Mouse (Mus musculus) midbrain, embryonic 11.5 days (tissue): Measurements from ENCODE around the gene Ndufa1. TPM values are rescaled to one million over a fixed set of nuclear protein-coding genes. Genes with fewer than 3 reads are reported as not detected.
"Not testable (repeated sequence)": the region's sequence is repeated elsewhere in the genome, so short reads cannot be mapped to it uniquely, and the experiment has no call there.

ENCODE experiments used
- ATAC-seq: fragments of 200-750 bp; cut with Nextera tagmentation; 2 replicates; pipeline ENCODE4 v1.8.0; 2017; ENCODE audit warnings: moderate TSS enrichment, moderate library complexity; ENCODE audit not compliant: low FRiP score
- DNase-seq: peaks from one replicate; pipeline ENCODE4 v3.0.0; 2015; ENCODE audit warnings: low spot score; ENCODE audit errors: missing footprints
- H3K27ac ChIP-seq: fragments of 300-500 bp; sonication (generic); 2 replicates; pipeline ENCODE4 v1.5.1; 2014; ENCODE audit warnings: low read depth, low read length
- H3K27me3 ChIP-seq: fragments of 300-500 bp; sonication (generic); 2 replicates; pipeline ENCODE4 v1.6.1; 2014; ENCODE audit warnings: mild to moderate bottlenecking, low read length, moderate library complexity, mixed read lengths; ENCODE audit not compliant: control insufficient read depth, insufficient read depth
- H3K36me3 ChIP-seq: fragments of 300-500 bp; sonication (generic); 2 replicates; pipeline ENCODE4 v1.6.1; 2014; ENCODE audit warnings: mild to moderate bottlenecking, low read length, moderate library complexity, mixed read lengths; ENCODE audit not compliant: control insufficient read depth, insufficient read depth
- H3K4me1 ChIP-seq: fragments of 300-500 bp; sonication (generic); 2 replicates; pipeline ENCODE4 v1.6.1; 2014; ENCODE audit warnings: low read length; ENCODE audit not compliant: control insufficient read depth, insufficient read depth
- H3K4me2 ChIP-seq: fragments of 300-500 bp; sonication (generic); 2 replicates; pipeline ENCODE4 v1.6.1; 2014; ENCODE audit warnings: mild to moderate bottlenecking, moderate library complexity
- H3K4me3 ChIP-seq: fragments of 300-500 bp; sonication (generic); 2 replicates; pipeline ENCODE4 v1.5.1; 2014; ENCODE audit warnings: low read depth, low read length
- H3K9ac ChIP-seq: fragments of 300-500 bp; sonication (generic); 2 replicates; pipeline ENCODE4 v1.6.1; 2014; ENCODE audit warnings: low read length
- H3K9me3 ChIP-seq: fragments of 300-500 bp; sonication (generic); 2 replicates; pipeline ENCODE4 v1.6.1; 2016; ENCODE audit warnings: low read length; ENCODE audit not compliant: control insufficient read depth
- WGBS: fragments of 180-500 bp; shearing (Covaris S2); extraction: QIAGEN DNeasy Blood & Tissue Kit; methylation state at CpG from one replicate; pipeline ENCODE4 v1.1.7; 2014; 5-methylcytosine and 5-hydroxymethylcytosine counted together
- polyA plus RNA-seq: library from polyadenylated mRNA; unstranded; fragments of >200 nt; fragmentation: Nextera tagmentation; extraction: Ambion mirVana; gene quantifications from 2 replicates; pipeline ENCODE4 v1.2.1, GENCODE M21; 2014

Gene Ndufa1
- polyA plus RNA-seq, 1 experiment from 2014 or later = 428 TPM

- DNase-seq = no peak
- H3K27me3 ChIP-seq = no peaks in the 10 kb centered on the region
- no peaks in the 10 kb centered on the region for H3K9me3 ChIP-seq
- H3K4me1 ChIP-seq = no peaks in the 10 kb centered on the region
- no peak overlapping the region for H3K4me2 ChIP-seq
- no peak for ATAC-seq
- no peak overlapping the region for H3K27ac ChIP-seq
- 75% methylated on average over 18 of the region's 18 CpGs for WGBS
- no peak overlapping the region for H3K4me3 ChIP-seq
- H3K9ac ChIP-seq = no peak overlapping the region
- H3K36me3 ChIP-seq = no peaks in the 10 kb centered on the region
These were observed 27.8 kb downstream of the Ndufa1 start for GRCm38 (mm10) chrX:37163115-37163514.

- ATAC-seq = no peak
- no peak overlapping the region for H3K27ac ChIP-seq
These were observed 29.8 kb downstream of the Ndufa1 start for GRCm38 (mm10) chrX:37161169-37161568.

GRCm38 (mm10) chrX:37157839-37158238, 33.1 kb downstream of the Ndufa1 start:
- no peak for ATAC-seq
- WGBS = 38% methylated on average over 4 of the region's 4 CpGs
- Histone ChIP-seq H3K9ac (no peak overlapping the region), H3K4me2 (no peak overlapping the region), H3K27ac (no peak overlapping the region), H3K27me3 (no peaks in the 10 kb centered on the region), H3K36me3 (no peaks in the 10 kb centered on the region), H3K9me3 (no peaks in the 10 kb centered on the region), H3K4me3 (no peak overlapping the region), H3K4me1 (no peaks in the 10 kb centered on the region)
- DNase-seq = no peak

More at GRCm38 (mm10) chrX:37161169-37161568, 29.8 kb downstream of the Ndufa1 start:
- WGBS = 76% methylated on average over 10 of the region's 10 CpGs
- Histone ChIP-seq H3K4me1 (no peaks in the 10 kb centered on the region), H3K9me3 (no peaks in the 10 kb centered on the region), H3K27me3 (no peaks in the 10 kb centered on the region), H3K4me2 (no peak overlapping the region), H3K9ac (no peak overlapping the region), H3K4me3 (no peak overlapping the region), H3K36me3 (no peaks in the 10 kb centered on the region)
- no peak for DNase-seq

DNA sequence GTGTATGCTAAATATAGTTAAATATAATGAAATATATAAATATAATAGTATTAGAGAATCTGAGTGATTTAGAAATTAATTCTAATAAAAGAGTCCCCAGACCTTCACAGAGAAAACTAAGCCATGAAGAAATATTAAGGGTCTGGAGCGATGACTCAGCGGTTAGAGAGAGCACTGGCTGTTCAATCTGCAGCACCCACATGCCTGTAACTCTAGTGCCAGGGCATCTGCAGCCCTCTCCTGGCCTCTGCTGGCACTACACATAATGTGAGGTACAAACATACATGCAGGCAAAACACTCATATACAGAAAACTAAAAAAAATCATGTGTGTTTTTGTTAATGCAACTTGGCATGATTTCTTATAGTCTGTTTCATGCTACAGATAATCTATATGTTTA, 46.0 kb downstream of the Ndufa1 start:
- DNase-seq (no peak), ATAC-seq (no peak)
- no peak overlapping the region for H3K27ac ChIP-seq
- no peaks in the 10 kb centered on the region for H3K27me3 ChIP-seq
- no peak overlapping the region for H3K4me3 ChIP-seq
- H3K9me3 ChIP-seq = no peaks in the 10 kb centered on the region
- no peaks in the 10 kb centered on the region for H3K36me3 ChIP-seq
- H3K4me1 ChIP-seq = no peaks in the 10 kb centered on the region
- H3K9ac ChIP-seq = no peak overlapping the region
- WGBS = 92% methylated on average over 2 of the region's 2 CpGs
- no peak overlapping the region for H3K4me2 ChIP-seq

GRCm38 (mm10) chrX:37144498-37144897, 46.5 kb downstream of the Ndufa1 start:
- not testable (repeated sequence) for H3K36me3 ChIP-seq
- 71% methylated on average over 1 of the region's 4 CpGs for WGBS

GRCm38 (mm10) chrX:37141732-37142131, 49.2 kb downstream of the Ndufa1 start:
- Histone ChIP-seq H3K9me3 (no peaks in the 10 kb centered on the region), H3K4me2 (no peak overlapping the region), H3K9ac (no peak overlapping the region), H3K4me3 (no peak overlapping the region), H3K36me3 (no peaks in the 10 kb centered on the region), H3K27ac (no peak overlapping the region), H3K27me3 (no peaks in the 10 kb centered on the region), H3K4me1 (no peaks in the 10 kb centered on the region)
- ATAC-seq (no peak), DNase-seq (no peak)
- 84% methylated on average over 3 of the region's 3 CpGs for WGBS

More at GRCm38 (mm10) chrX:37144498-37144897, 46.5 kb downstream of the Ndufa1 start:
- not testable (repeated sequence) for H3K27ac ChIP-seq, DNase-seq, H3K4me1 ChIP-seq, H3K4me3 ChIP-seq, H3K9me3 ChIP-seq, H3K27me3 ChIP-seq, H3K4me2 ChIP-seq, H3K9ac ChIP-seq
- ATAC-seq = peak; percentile 72

Other genes with a start within 250 kb of the Ndufa1 start
- gene Sept6, start 199.4 kb downstream of the Ndufa1 start, polyA plus RNA-seq = 47.5 and 50.0 TPM in 2 replicates
- gene Sowahd, start 142.3 kb downstream of the Ndufa1 start, polyA plus RNA-seq = not detected in 2 replicates
- gene Rpl39, start 105.8 kb downstream of the Ndufa1 start, polyA plus RNA-seq = 434 and 478 TPM in 2 replicates
- gene Upf3b, start 80.8 kb downstream of the Ndufa1 start, polyA plus RNA-seq = 17.3 and 22.1 TPM in 2 replicates
- gene Nkap, start 64.4 kb downstream of the Ndufa1 start, polyA plus RNA-seq = 21.1 and 26.2 TPM in 2 replicates
- 0.08 and 0.10 TPM in 2 replicates for gene Akap14, start 22.3 kb downstream of the Ndufa1 start, polyA plus RNA-seq
- gene Rnf113a1, start 82 bp upstream of the Ndufa1 start, polyA plus RNA-seq = 14.1 and 15.5 TPM in 2 replicates
- gene Gm9, start 19.9 kb upstream of the Ndufa1 start, polyA plus RNA-seq = not detected in 2 replicates
- gene Rhox1, start 31.1 kb upstream of the Ndufa1 start, polyA plus RNA-seq = not detected in 2 replicates
- 0.51 TPM in 1 of 2 replicates, not detected in the other for gene Rhox2a, start 53.8 kb upstream of the Ndufa1 start, polyA plus RNA-seq
- not detected in 2 replicates for gene Rhox3a, start 58.8 kb upstream of the Ndufa1 start, polyA plus RNA-seq
- gene Rhox4a, start 74.2 kb upstream of the Ndufa1 start, polyA plus RNA-seq = not detected in 2 replicates
- gene Rhox3a2, start 188.9 kb upstream of the Ndufa1 start, polyA plus RNA-seq = not detected in 2 replicates
- 0.18 and 0.43 TPM in 2 replicates for gene Rhox4a2, start 199.7 kb upstream of the Ndufa1 start, polyA plus RNA-seq
- gene Rhox2b, start 220.9 kb upstream of the Ndufa1 start, polyA plus RNA-seq = 0.33 TPM in 1 of 2 replicates, not detected in the other
- 0.18 TPM in 1 of 2 replicates, not detected in the other for gene Rhox4b, start 241.3 kb upstream of the Ndufa1 start, polyA plus RNA-seq